Comparison of ENCODE assay signal across 13 mouse cellular contexts in the genomic region with DNA sequence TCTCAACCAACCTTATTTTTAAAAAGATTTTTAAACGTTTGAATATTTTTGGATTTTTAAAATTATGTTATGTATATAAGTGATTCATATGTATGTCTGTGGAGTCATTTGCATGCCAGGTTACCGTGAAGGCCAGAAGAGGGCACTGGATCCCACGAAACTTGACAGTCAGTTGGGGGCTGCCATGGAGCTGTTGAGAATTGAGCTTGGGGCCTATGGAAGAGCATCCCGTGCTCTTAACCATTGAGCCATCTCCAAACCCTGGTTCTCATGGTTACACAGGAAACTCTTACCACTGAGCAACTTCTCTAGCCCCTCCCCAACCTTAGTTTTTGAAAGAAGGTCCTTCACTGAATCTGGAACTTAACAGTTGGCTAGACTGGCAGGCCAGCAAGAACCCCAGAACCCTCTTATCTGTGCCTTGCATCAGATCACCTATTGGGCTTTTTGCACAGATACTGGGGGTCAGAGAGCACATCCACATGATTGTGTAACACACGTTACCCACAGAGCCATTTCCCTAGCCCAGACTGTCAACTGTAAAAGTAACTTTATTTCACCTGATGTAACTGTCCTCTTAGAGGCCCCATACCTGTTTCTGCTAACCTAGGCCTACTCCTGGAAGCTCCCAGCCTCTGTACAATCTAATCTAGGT. TPM values are rescaled to one million over a fixed set of nuclear protein-coding genes. Genes with fewer than 3 reads are reported as not detected.
A peak's percentile ranks its signal among the peaks of the same experiment; 100 is the strongest.
DNase-seq lines count a peak whose midpoint lies in the region; ATAC-seq and TF ChIP-seq lines count a peak whose summit lies in the region.
"Had no signal": no experiment of that assay in that cellular context is flagged by ENCODE, and none has a peak within 500 bp of the region (broad histone marks: within the 10 kb centered on the region; RNA-seq: fewer than 3 reads in every experiment).

No protein-coding gene starts in this region.

- DNase-seq in kidney, adult 2 months = no peak
- DNase-seq in 416B (ENCODE audit: low read depth) = peak; percentile 5
- DNase-seq in MEL (ENCODE audit: low read depth, low spot score) = no peak
- no peak for DNase-seq in adrenal gland, postnatal 10 days
- no peak for DNase-seq in Muller cell, postnatal 12 days (ENCODE audit: inconsistent ontology term)
- DNase-seq: gastrocnemius, postnatal 25 days; layer of hippocampus, adult 9-11 months had no signal

- no peak overlapping the region for H3K4me3 ChIP-seq in kidney, adult 2 months (ENCODE audit: insufficient read depth, low read depth, low read length)
- H3K4me3 ChIP-seq in kidney, embryonic 16.5 days (ENCODE audit: low read length) = no peak overlapping the region
- H3K4me3 ChIP-seq in MEL (ENCODE audit: control insufficient read depth in 1 of 2, insufficient read depth in 1 of 2, low read depth in 2 of 2, low read length in 2 of 2) = no peak overlapping the region
- H3K4me3 ChIP-seq: embryonic facial prominence, embryonic 15.5 days; hindbrain, embryonic 12.5 days; neural tube, embryonic 12.5 days had no signal

- no peaks in the 10 kb centered on the region for H3K36me3 ChIP-seq in kidney, adult 2 months (ENCODE audit: control insufficient read depth, insufficient read depth, low read length)
- no peaks in the 10 kb centered on the region for H3K36me3 ChIP-seq in kidney, embryonic 16.5 days (ENCODE audit: insufficient read depth, low read length)
- H3K36me3 ChIP-seq in MEL (ENCODE audit: control insufficient read depth in 1 of 2, insufficient read depth in 2 of 2, low read length in 2 of 2) = no peaks in the 10 kb centered on the region; a peak in 1 of 4 replicates
- H3K36me3 ChIP-seq: embryonic facial prominence, embryonic 15.5 days; hindbrain, embryonic 12.5 days; neural tube, embryonic 12.5 days had no signal

- no peak overlapping the region for H3K4me2 ChIP-seq in kidney, embryonic 16.5 days (replicated peaks; ENCODE audit: low read depth, low read length)
- H3K4me2 ChIP-seq: embryonic facial prominence, embryonic 15.5 days; hindbrain, embryonic 12.5 days; neural tube, embryonic 12.5 days had no signal

- H3K4me1 ChIP-seq in kidney, adult 2 months (ENCODE audit: control insufficient read depth, insufficient read depth, low read length) = no peaks in the 10 kb centered on the region
- H3K4me1 ChIP-seq in kidney, embryonic 16.5 days (ENCODE audit: insufficient read depth, low read length) = no peaks in the 10 kb centered on the region
- peaks cover 0 to 4% of the 10 kb centered on the region in 2 experiments; a peak in 1 of 4 replicates for H3K4me1 ChIP-seq in MEL (ENCODE audit: control insufficient read depth in 1 of 2, insufficient read depth in 2 of 2, low read length in 2 of 2)
- H3K4me1 ChIP-seq: embryonic facial prominence, embryonic 15.5 days; hindbrain, embryonic 12.5 days; neural tube, embryonic 12.5 days had no signal

- no peak for TF ChIP-seq EP300 in MEL (IDR thresholded peaks at IDR 0.05; ENCODE audit: low read depth in 1 of 2, low read length in 2 of 2)

- no peak overlapping the region for H3K9ac ChIP-seq in kidney, embryonic 16.5 days (replicated peaks; ENCODE audit: low read length)
- no peak overlapping the region for H3K9ac ChIP-seq in MEL (ENCODE audit: control insufficient read depth, low read depth, low read length, poor library complexity, severe bottlenecking)
- H3K9ac ChIP-seq: embryonic facial prominence, embryonic 15.5 days; hindbrain, embryonic 12.5 days; neural tube, embryonic 12.5 days had no signal

- peak; percentile 36 for TF ChIP-seq CTCF in kidney, adult 2 months (conservative IDR thresholded peaks at IDR 0.05; ENCODE audit: insufficient read depth, insufficient read length, low read depth, low read length)
- peak in 2 of 3 experiments; percentile 40; a peak in 4 of 6 replicates for TF ChIP-seq CTCF in MEL (IDR thresholded peaks at IDR 0.05 in 2 of 3, conservative IDR thresholded peaks at IDR 0.05 in 1 of 3; ENCODE audit: control insufficient read depth in 1 of 3, insufficient read depth in 1 of 3, low read depth in 2 of 3, low read length in 3 of 3, poor library complexity in 1 of 3, severe bottlenecking in 1 of 3)

- TF ChIP-seq POLR2A in kidney, adult 2 months (IDR thresholded peaks at IDR 0.05; ENCODE audit: low read depth, low read length) = no peak
- TF ChIP-seq POLR2A in MEL (IDR thresholded peaks at IDR 0.05; ENCODE audit: control insufficient read depth in 1 of 2, insufficient read depth in 1 of 2, low read depth in 1 of 2, low read length in 2 of 2, poor library complexity in 1 of 2) = no peak

- 55% methylated on average over 5 of the region's 5 CpGs for WGBS in kidney, adult 2 months
- WGBS in kidney, embryonic 16.5 days = 53% methylated on average over 5 of the region's 5 CpGs

- no peaks in the 10 kb centered on the region for H3K79me2 ChIP-seq in MEL (ENCODE audit: control insufficient read depth, insufficient read depth, low read length, poor library complexity)

- ATAC-seq in kidney, embryonic 16.5 days (ENCODE audit: low FRiP score, low TSS enrichment) = no peak
- peak; percentile 56 for ATAC-seq in megakaryocyte, adult 5-6 weeks (ENCODE audit: poor library complexity, severe bottlenecking)

- no peak overlapping the region for H3K27ac ChIP-seq in kidney, adult 2 months (ENCODE audit: insufficient read depth, low read depth, low read length)
- no peak overlapping the region for H3K27ac ChIP-seq in kidney, embryonic 16.5 days (ENCODE audit: low read length)
- no peak overlapping the region for H3K27ac ChIP-seq in MEL (ENCODE audit: control insufficient read depth, low read depth, low read length)
- H3K27ac ChIP-seq: embryonic facial prominence, embryonic 15.5 days; hindbrain, embryonic 12.5 days; macrophage; neural tube, embryonic 12.5 days had no signal

- H3K27me3 ChIP-seq in kidney, adult 2 months (replicated peaks; ENCODE audit: control insufficient read depth, insufficient read depth, low read length) = no peaks in the 10 kb centered on the region
- H3K27me3 ChIP-seq in kidney, embryonic 16.5 days (ENCODE audit: insufficient read depth, low read length) = no peaks in the 10 kb centered on the region
- no peaks in the 10 kb centered on the region for H3K27me3 ChIP-seq in MEL (ENCODE audit: control insufficient read depth in 1 of 2, insufficient read depth in 2 of 2, low read length in 2 of 2)
- H3K27me3 ChIP-seq: embryonic facial prominence, embryonic 15.5 days; hindbrain, embryonic 12.5 days; neural tube, embryonic 12.5 days had no signal

- TF ChIP-seq RAD21 in MEL (IDR thresholded peaks at IDR 0.05; ENCODE audit: low read depth, low read length) = peak; percentile 37

- H3K9me3 ChIP-seq in kidney, embryonic 16.5 days (ENCODE audit: low read length) = no peaks in the 10 kb centered on the region
- no peaks in the 10 kb centered on the region for H3K9me3 ChIP-seq in MEL (replicated peaks; ENCODE audit: insufficient read depth, low read length)
- H3K9me3 ChIP-seq: embryonic facial prominence, embryonic 15.5 days; hindbrain, embryonic 12.5 days; neural tube, embryonic 12.5 days had no signal

TF ChIP-seq in MEL, 35 proteins besides CTCF, POLR2A, EP300 and RAD21:
- TF ChIP-seq ETS1 (IDR thresholded peaks at IDR 0.05; ENCODE audit: low read depth, low read length) (no peak), SIN3A (IDR thresholded peaks at IDR 0.05; ENCODE audit: low read length) (0 out of 2 replicates have a peak, but pooled peaks have one; percentile 17), MAZ (IDR thresholded peaks at IDR 0.05; ENCODE audit: low read depth, low read length) (peak; percentile 43; the same call in 1 of the 2 replicates), CHD1 (IDR thresholded peaks at IDR 0.05; ENCODE audit: low read depth, low read length) (no peak), SMC3 (IDR thresholded peaks at IDR 0.05; ENCODE audit: low read depth, low read length) (peak; percentile 11; the same call in 1 of the 2 replicates), TCF12 (IDR thresholded peaks at IDR 0.05; ENCODE audit: low read depth, low read length) (no peak), ZC3H11A (IDR thresholded peaks at IDR 0.05; ENCODE audit: low read depth, low read length) (peak; percentile 8; the same call in 1 of the 2 replicates)

RNA-seq across cellular contexts. Expression of gene Dpy30, which starts 1.2 kb away (rescaled TPM):
- polyA plus RNA-seq in kidney, adult 2 months (2012; rRNA removed) = 38.1 and 57.3 TPM in 2 replicates
- 215 and 220 TPM in 2 replicates for polyA plus RNA-seq in kidney, embryonic 16.5 days (2015; fragmentation: Nextera tagmentation; extraction: Ambion mirVana)
- total RNA-seq in MEL (2012; rRNA removed) = 113 and 121 TPM in 2 replicates
- 100 to 1,000 TPM in 1 of 2 experiments, not detected in 1; 192 TPM for polyA plus RNA-seq in MEL (2012; ENCODE audit: insufficient read depth in 1 of 2, insufficient read length in 2 of 2, low read depth in 1 of 2, low replicate concordance in 2 of 2, missing spikeins in 1 of 2)
- 112 and 124 TPM in 2 replicates for total RNA-seq in megakaryocyte, adult 5-6 weeks (2015)
- total RNA-seq in megakaryocyte, adult 5-6 weeks (2017) = 69.1 and 84.8 TPM in 2 replicates
- 100 to 1,000 TPM in 1 of 2 experiments, 10 to 100 TPM in 1; 88.2 to 100 TPM for total RNA-seq in adrenal gland, postnatal 10 days (2021)

RNA-seq across cellular contexts. Expression of gene Spast, which starts 16.3 kb away (rescaled TPM):
- polyA plus RNA-seq in kidney, adult 2 months (2012; rRNA removed) = 3.5 and 4.2 TPM in 2 replicates
- polyA plus RNA-seq in kidney, embryonic 16.5 days (2015; fragmentation: Nextera tagmentation; extraction: Ambion mirVana) = 9.7 and 10.9 TPM in 2 replicates
- 28.2 and 29.0 TPM in 2 replicates for total RNA-seq in MEL (2012; rRNA removed)
- polyA plus RNA-seq in MEL (2012; ENCODE audit: insufficient read depth in 1 of 2, insufficient read length in 2 of 2, low read depth in 1 of 2, low replicate concordance in 2 of 2, missing spikeins in 1 of 2) = 10 to 100 TPM in 1 of 2 experiments, not detected in 1; 35.2 TPM
- total RNA-seq in megakaryocyte, adult 5-6 weeks (2015) = 24.2 and 26.0 TPM in 2 replicates
- total RNA-seq in megakaryocyte, adult 5-6 weeks (2017) = 38.2 and 39.7 TPM in 2 replicates
- 10 to 100 TPM; 34.1 to 36.6 TPM for total RNA-seq in adrenal gland, postnatal 10 days (2021)

RNA-seq across cellular contexts. Expression of gene Memo1, which starts 27.2 kb away (rescaled TPM):
- polyA plus RNA-seq in kidney, adult 2 months (2012; rRNA removed) = 38.7 and 43.1 TPM in 2 replicates
- polyA plus RNA-seq in kidney, embryonic 16.5 days (2015; fragmentation: Nextera tagmentation; extraction: Ambion mirVana) = 76.6 and 81.1 TPM in 2 replicates
- 68.8 and 75.3 TPM in 2 replicates for total RNA-seq in MEL (2012; rRNA removed)
- polyA plus RNA-seq in MEL (2012; ENCODE audit: insufficient read depth in 1 of 2, insufficient read length in 2 of 2, low read depth in 1 of 2, low replicate concordance in 2 of 2, missing spikeins in 1 of 2) = 10 to 100 TPM in 1 of 2 experiments, not detected in 1; 63.1 TPM
- 64.4 and 71.4 TPM in 2 replicates for total RNA-seq in megakaryocyte, adult 5-6 weeks (2015)
- total RNA-seq in megakaryocyte, adult 5-6 weeks (2017) = 59.6 and 64.4 TPM in 2 replicates
- total RNA-seq in adrenal gland, postnatal 10 days (2021) = 10 to 100 TPM; 83.9 to 84.3 TPM
